Mouse (Mus musculus) lung, embryonic 14.5 days (tissue): ENCODE data around the gene Stac2. TPM values are rescaled to one million over a fixed set of nuclear protein-coding genes. Genes with fewer than 3 reads are reported as not detected.

Source experiments
- ATAC-seq: fragments of 200-750 bp; cut with Nextera tagmentation; 2 replicates; pipeline ENCODE4 v1.8.0; 2017; ENCODE audit warnings: mild to moderate bottlenecking, moderate TSS enrichment, moderate library complexity; ENCODE audit not compliant: insufficient read depth
- DNase-seq: peaks from one replicate; pipeline ENCODE4 v3.0.0-alpha.2; 2015
- H3K27ac ChIP-seq: fragments of 300-500 bp; sonication (generic); 2 replicates; pipeline ENCODE4 v1.5.1; 2014; ENCODE audit warnings: low read depth, mild to moderate bottlenecking, moderate library complexity
- H3K27me3 ChIP-seq: fragments of 300-500 bp; sonication (generic); 2 replicates; pipeline ENCODE4 v1.6.1; 2014; ENCODE audit warnings: low read length, control low read depth; ENCODE audit not compliant: insufficient read depth
- H3K36me3 ChIP-seq: fragments of 300-500 bp; sonication (generic); 2 replicates; pipeline ENCODE4 v1.6.1; 2014; ENCODE audit warnings: control low read depth; ENCODE audit not compliant: insufficient read depth
- H3K4me1 ChIP-seq: fragments of 300-500 bp; sonication (generic); 2 replicates; pipeline ENCODE4 v1.6.1; 2014; ENCODE audit warnings: antibody characterized with exemption, control low read depth; ENCODE audit not compliant: insufficient read depth
- H3K4me2 ChIP-seq: fragments of 300-500 bp; sonication (generic); 2 replicates; pipeline ENCODE4 v1.6.1; 2014; ENCODE audit warnings: mild to moderate bottlenecking
- H3K4me3 ChIP-seq: fragments of 300-500 bp; sonication (generic); 2 replicates; pipeline ENCODE4 v1.5.1; 2014; ENCODE audit warnings: low read depth, low read length
- H3K9ac ChIP-seq: fragments of 300-500 bp; sonication (generic); 2 replicates; pipeline ENCODE4 v1.6.1; 2014
- H3K9me3 ChIP-seq: fragments of 300-500 bp; sonication (generic); 2 replicates; pipeline ENCODE4 v1.6.1; 2016; ENCODE audit warnings: low read depth, low read length, control low read depth
- CTCF ChIP-seq: IDR thresholded peaks from 2 replicates; pipeline ENCODE4 v1.5.1; 2016; ENCODE audit warnings: antibody characterized with exemption, low read depth
- WGBS: fragments of 180-500 bp; shearing (Covaris S2); extraction: QIAGEN DNeasy Blood & Tissue Kit; methylation state at CpG from one replicate; pipeline ENCODE4 v1.1.7; 2014; 5-methylcytosine and 5-hydroxymethylcytosine counted together
- polyA plus RNA-seq: library from polyadenylated mRNA; unstranded; fragments of >200 nt; fragmentation: Nextera tagmentation; extraction: Ambion mirVana; gene quantifications from 2 replicates; pipeline ENCODE4 v1.2.1, GENCODE M21; 2014

Stac2 gene
- polyA plus RNA-seq, 1 experiment from 2014 or later: 0.05 TPM

DNA sequence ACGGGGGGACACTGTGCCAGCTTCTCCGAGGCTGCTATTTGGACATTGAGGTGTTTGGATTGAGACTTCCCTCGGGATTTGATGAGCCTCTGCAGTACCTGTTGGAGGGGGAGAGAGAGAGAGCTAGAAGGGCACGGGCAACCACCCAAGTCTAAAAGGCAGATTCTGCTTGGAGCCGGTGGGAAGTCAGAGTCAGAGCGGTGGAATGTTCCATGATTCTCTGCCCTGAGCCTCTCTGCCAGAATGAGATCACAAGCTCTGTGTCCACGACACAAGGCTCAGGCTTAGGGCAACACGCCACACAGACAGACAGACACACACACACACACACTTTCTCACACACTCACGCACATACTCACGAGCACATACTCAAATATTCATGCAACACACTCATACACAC, 47.6 kb downstream of the Stac2 start:
- ATAC-seq (no peak), DNase-seq (no peak)
- H3K27me3 ChIP-seq: peaks cover 15% of the 10 kb centered on the region; the same call in 1 of the 2 replicates
- no peaks in the 10 kb centered on the region for H3K9me3 ChIP-seq
- H3K4me3 ChIP-seq: no peak overlapping the region
- TF ChIP-seq CTCF: no peak
- 77% methylated on average over 10 of the region's 10 CpGs for WGBS
- no peak overlapping the region for H3K4me2 ChIP-seq
- H3K27ac ChIP-seq: no peak overlapping the region
- peaks cover 22% of the 10 kb centered on the region for H3K36me3 ChIP-seq
- H3K4me1 ChIP-seq: no peaks in the 10 kb centered on the region
- no peak overlapping the region for H3K9ac ChIP-seq

DNA sequence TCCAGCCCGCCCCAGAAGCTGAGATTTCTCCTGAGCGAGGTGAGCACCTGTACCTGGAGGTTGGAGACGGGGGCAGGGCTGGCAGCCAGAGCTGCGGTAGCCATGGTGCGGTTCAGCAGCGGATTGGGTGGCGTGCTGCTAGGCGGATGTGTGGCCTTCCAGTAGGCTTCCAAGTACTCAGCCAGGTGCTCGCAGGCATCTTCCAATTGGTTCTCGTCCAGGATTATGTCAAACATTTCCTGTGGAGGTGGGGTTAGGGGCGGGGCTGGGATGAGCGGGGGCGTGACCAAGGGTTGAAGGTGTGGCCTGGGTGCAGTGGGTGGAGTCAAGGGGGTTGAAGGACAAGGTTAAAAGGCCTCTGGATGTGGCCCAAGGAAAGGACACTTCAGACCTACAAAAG, 48.2 kb downstream of the Stac2 start:
- Histone ChIP-seq H3K9ac (no peak overlapping the region), H3K4me2 (no peak overlapping the region), H3K4me3 (no peak overlapping the region), H3K27ac (no peak overlapping the region), H3K27me3 (peaks cover 16% of the 10 kb centered on the region; the same call in 1 of the 2 replicates), H3K36me3 (peaks cover 22% of the 10 kb centered on the region), H3K9me3 (no peaks in the 10 kb centered on the region), H3K4me1 (no peaks in the 10 kb centered on the region)
- DNase-seq: no peak
- TF ChIP-seq CTCF: no peak
- no peak for ATAC-seq
- 44% methylated on average over 13 of the region's 13 CpGs for WGBS

DNA sequence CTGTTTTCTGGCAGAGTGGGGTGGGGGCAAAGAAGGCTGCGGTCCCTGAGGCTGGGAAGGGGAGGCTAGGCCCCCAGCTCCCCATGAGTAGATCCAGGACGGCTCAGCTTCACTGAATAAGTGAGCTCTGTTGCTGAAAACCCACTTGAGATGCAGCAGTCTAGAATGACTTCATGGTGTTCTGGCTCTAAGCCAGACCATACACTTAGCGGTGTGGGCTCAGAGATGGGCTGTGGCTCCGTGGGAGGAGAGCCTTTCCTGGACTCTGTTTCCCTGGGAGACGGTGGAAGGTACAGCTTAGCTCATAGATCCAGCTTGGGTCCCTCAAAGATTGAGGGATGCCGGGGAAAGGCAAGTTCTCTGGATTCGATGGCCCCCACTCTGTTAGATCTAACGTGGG, 49.1 kb downstream of the Stac2 start:
- DNase-seq: peak; percentile 65
- Histone ChIP-seq H3K27me3 (peaks cover 16% of the 10 kb centered on the region; the same call in 1 of the 2 replicates), H3K9ac (no peak overlapping the region), H3K4me1 (no peaks in the 10 kb centered on the region), H3K4me2 (no peak overlapping the region), H3K4me3 (no peak overlapping the region), H3K36me3 (peaks cover 18% of the 10 kb centered on the region), H3K9me3 (no peaks in the 10 kb centered on the region), H3K27ac (no peak overlapping the region)
- TF ChIP-seq CTCF: no peak
- WGBS: 55% methylated on average over 8 of the region's 8 CpGs
- no peak for ATAC-seq

DNA sequence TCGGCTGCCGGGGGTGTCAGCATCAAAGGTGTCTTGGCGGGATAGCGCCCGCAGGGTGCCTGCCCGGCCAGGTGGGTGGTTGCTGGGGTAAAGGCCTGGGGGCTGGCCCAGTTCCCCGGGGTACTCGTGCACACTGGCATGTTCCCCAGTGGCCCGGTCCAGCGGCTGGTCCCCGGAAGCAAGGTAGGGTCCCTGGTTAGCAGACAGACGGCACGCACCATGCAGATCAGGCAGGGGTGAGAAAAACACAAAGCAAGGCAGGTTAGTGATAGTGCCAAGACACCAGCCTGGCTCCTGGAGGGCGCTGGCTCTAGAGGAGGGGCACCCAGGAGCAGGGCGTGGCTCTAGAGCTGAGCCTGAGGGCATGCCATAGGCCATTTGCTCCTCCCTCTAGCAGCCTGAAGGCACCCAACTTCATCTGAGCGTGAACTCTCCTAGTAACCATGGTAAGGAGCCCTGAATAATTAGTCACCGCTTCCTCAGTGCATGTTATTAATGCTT, 50.0 kb downstream of the Stac2 start:
- Histone ChIP-seq H3K4me1 (no peaks in the 10 kb centered on the region), H3K4me3 (no peak overlapping the region), H3K9me3 (no peaks in the 10 kb centered on the region), H3K27ac (no peak overlapping the region), H3K9ac (no peak overlapping the region), H3K4me2 (peak overlapping the region; percentile 38), H3K27me3 (peaks cover 16% of the 10 kb centered on the region; the same call in 1 of the 2 replicates), H3K36me3 (peaks cover 15% of the 10 kb centered on the region; the same call in 1 of the 2 replicates)
- TF ChIP-seq CTCF: no peak
- DNase-seq: no peak
- 47% methylated on average over 17 of the region's 17 CpGs for WGBS
- ATAC-seq: no peak

DNA sequence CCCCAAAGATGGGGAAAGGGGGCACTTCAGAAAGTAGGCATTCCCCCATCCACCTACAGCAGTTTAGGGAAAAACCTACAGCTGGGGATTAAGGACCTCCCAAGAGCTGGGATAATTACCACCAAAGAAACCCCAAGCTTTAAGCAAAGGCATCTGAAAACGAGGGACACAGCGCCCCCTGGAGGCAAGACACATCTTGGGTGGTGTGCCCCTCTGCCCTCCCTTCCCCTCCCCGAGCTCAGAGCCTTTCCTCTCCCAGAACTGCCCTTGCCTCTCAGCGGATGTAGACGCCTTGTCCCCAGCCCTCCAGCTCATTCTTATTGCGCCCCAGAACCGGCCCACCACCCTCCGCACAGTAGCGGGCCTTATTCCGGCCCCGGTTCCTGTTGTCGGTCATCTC, 50.6 kb downstream of the Stac2 start:
- peak; percentile 82 for TF ChIP-seq CTCF
- Histone ChIP-seq H3K4me3 (no peak overlapping the region), H3K27ac (no peak overlapping the region)

DNA sequence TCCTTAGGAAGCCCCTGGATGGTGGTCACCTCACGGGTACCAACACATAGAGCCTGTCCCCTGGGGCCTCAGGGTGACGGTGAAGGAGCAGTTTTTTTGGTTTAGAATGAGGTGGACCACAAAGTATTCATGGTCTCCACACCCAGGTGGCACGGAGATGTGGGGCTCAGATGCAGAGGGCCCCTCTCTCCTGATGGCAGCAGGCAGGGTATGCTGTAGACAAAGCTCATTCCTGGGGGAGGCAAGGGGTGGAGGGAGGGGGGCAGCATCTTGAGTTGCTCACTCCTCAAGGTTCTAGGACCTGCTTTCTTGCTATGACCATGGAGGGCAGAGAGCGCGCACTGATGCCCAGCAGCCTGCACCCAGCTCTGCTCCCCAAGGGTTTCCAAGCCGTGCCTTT, 51.3 kb downstream of the Stac2 start:
- 64% methylated on average over 6 of the region's 6 CpGs for WGBS
- no peak for DNase-seq
- no peak overlapping the region for H3K9ac ChIP-seq

More for the DNA sequence above, 50.6 kb downstream of the Stac2 start:
- Histone ChIP-seq H3K36me3 (peaks cover 15% of the 10 kb centered on the region; the same call in 1 of the 2 replicates), H3K4me1 (no peaks in the 10 kb centered on the region), H3K9me3 (no peaks in the 10 kb centered on the region), H3K27me3 (peaks cover 16% of the 10 kb centered on the region; the same call in 1 of the 2 replicates), H3K9ac (no peak overlapping the region), H3K4me2 (peak overlapping the region; percentile 38)
- ATAC-seq (no peak), DNase-seq (peak; percentile 84)
- WGBS: 15% methylated on average over 12 of the region's 12 CpGs

DNA sequence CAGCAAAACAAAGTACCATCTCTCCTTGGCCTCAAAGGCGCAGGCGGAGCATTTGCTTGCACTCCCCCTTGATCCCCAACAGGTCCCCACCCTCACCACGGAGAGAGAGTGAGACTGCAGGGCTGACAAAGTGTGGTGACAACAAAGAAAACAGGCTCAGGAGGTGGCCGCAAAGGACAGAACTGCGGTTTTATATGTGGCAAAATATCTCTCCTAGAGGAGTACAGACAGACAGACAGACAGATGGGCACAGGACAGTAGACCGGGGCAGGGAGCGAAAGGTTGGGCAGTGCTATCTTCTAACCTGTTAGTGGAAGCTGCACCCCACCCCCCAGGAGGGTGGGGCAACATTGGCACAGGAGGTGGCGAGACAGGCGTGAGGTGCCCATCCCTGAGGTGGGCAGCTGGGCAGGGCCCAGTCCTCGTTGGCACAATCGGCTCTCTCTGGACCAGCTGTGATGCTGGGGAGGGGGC, 51.9 kb downstream of the Stac2 start:
- no peak for DNase-seq
- H3K27me3 ChIP-seq: peaks cover 16% of the 10 kb centered on the region; the same call in 1 of the 2 replicates
- no peak overlapping the region for H3K4me2 ChIP-seq
- H3K4me1 ChIP-seq: no peaks in the 10 kb centered on the region
- H3K9me3 ChIP-seq: no peaks in the 10 kb centered on the region
- WGBS: 36% methylated on average over 11 of the region's 11 CpGs
- H3K9ac ChIP-seq: no peak overlapping the region
- no peak overlapping the region for H3K27ac ChIP-seq
- H3K36me3 ChIP-seq: peaks cover 15% of the 10 kb centered on the region; the same call in 1 of the 2 replicates
- no peak for TF ChIP-seq CTCF
- no peak overlapping the region for H3K4me3 ChIP-seq
- no peak for ATAC-seq

More for the DNA sequence above, 51.3 kb downstream of the Stac2 start:
- H3K4me1 ChIP-seq: no peaks in the 10 kb centered on the region
- ATAC-seq: no peak
- no peak for TF ChIP-seq CTCF
- peaks cover 16% of the 10 kb centered on the region; the same call in 1 of the 2 replicates for H3K27me3 ChIP-seq
- H3K4me2 ChIP-seq: no peak overlapping the region
- peaks cover 15% of the 10 kb centered on the region; the same call in 1 of the 2 replicates for H3K36me3 ChIP-seq
- H3K27ac ChIP-seq: no peak overlapping the region
- H3K4me3 ChIP-seq: no peak overlapping the region
- H3K9me3 ChIP-seq: no peaks in the 10 kb centered on the region
